Mouse (Mus musculus) kidney, embryonic 14.5 days (tissue): ENCODE results near the gene D430042O09Rik. TPM values are rescaled to one million over a fixed set of nuclear protein-coding genes. Genes with fewer than 3 reads are reported as not detected.

ENCODE experiments used
- ATAC-seq: fragments of 200-750 bp; cut with Nextera tagmentation; 2 replicates; pipeline ENCODE4 v1.8.0; 2017; ENCODE audit warnings: moderate number of reproducible peaks, mild to moderate bottlenecking, moderate TSS enrichment, moderate library complexity; ENCODE audit not compliant: low FRiP score, low TSS enrichment
- H3K27ac ChIP-seq: fragments of 300-500 bp; sonication (generic); 2 replicates; pipeline ENCODE4 v1.5.1; 2014; ENCODE audit warnings: low read depth, mild to moderate bottlenecking, low read length, moderate library complexity, mixed read lengths
- H3K27me3 ChIP-seq: fragments of 300-500 bp; sonication (generic); 2 replicates; pipeline ENCODE4 v1.6.1; 2014; ENCODE audit warnings: mild to moderate bottlenecking, low read length; ENCODE audit not compliant: control insufficient read depth, insufficient read depth
- H3K36me3 ChIP-seq: fragments of 300-500 bp; sonication (generic); 2 replicates; pipeline ENCODE4 v1.6.1; 2014; ENCODE audit warnings: low read length, mixed read lengths; ENCODE audit not compliant: control insufficient read depth, insufficient read depth
- H3K4me1 ChIP-seq: fragments of 300-500 bp; sonication (generic); 2 replicates; pipeline ENCODE4 v1.6.1; 2014; ENCODE audit warnings: low read length, mixed read lengths; ENCODE audit not compliant: control insufficient read depth, insufficient read depth
- H3K4me2 ChIP-seq: fragments of 300-500 bp; sonication (generic); replicated peaks from 2 replicates; pipeline ENCODE4 v1.6.1; 2014; ENCODE audit warnings: low read depth, mild to moderate bottlenecking, low read length
- H3K4me3 ChIP-seq: fragments of 300-500 bp; sonication (generic); 2 replicates; pipeline ENCODE4 v1.5.1; 2014; ENCODE audit warnings: mild to moderate bottlenecking, low read length
- H3K9ac ChIP-seq: fragments of 300-500 bp; sonication (generic); 2 replicates; pipeline ENCODE4 v1.6.1; 2014; ENCODE audit warnings: low read depth, mild to moderate bottlenecking, low read length, moderate library complexity
- H3K9me3 ChIP-seq: fragments of 300-500 bp; sonication (generic); 2 replicates; pipeline ENCODE4 v1.6.1; 2016; ENCODE audit warnings: low read length; ENCODE audit not compliant: control insufficient read depth
- WGBS: fragments of 180-500 bp; shearing (Covaris S2); extraction: QIAGEN DNeasy Blood & Tissue Kit; methylation state at CpG from one replicate; pipeline ENCODE4 v1.1.7; 2014; 5-methylcytosine and 5-hydroxymethylcytosine counted together
- polyA plus RNA-seq: library from polyadenylated mRNA; unstranded; fragments of >200 nt; fragmentation: Nextera tagmentation; extraction: Ambion mirVana; gene quantifications from 2 replicates; pipeline ENCODE4 v1.2.1, GENCODE M21; 2014

The D430042O09Rik gene
- polyA plus RNA-seq, 1 experiment from 2014 or later = 11.5 TPM

GRCm38 (mm10) chr7:125806571-125806970, 98.9 kb downstream of the D430042O09Rik start:
- Histone ChIP-seq H3K9ac (no peak overlapping the region), H3K27ac (no peak overlapping the region), H3K9me3 (no peaks in the 10 kb centered on the region), H3K4me2 (no peak overlapping the region), H3K4me3 (no peak overlapping the region), H3K27me3 (no peaks in the 10 kb centered on the region), H3K4me1 (0 out of 2 replicates have a peak, but pooled peaks cover 3% of the 10 kb centered on the region), H3K36me3 (no peaks in the 10 kb centered on the region)
- WGBS = 58% methylated on average over 1 of the region's 1 CpGs
- no peak for ATAC-seq

- WGBS = 88% methylated on average over 3 of the region's 3 CpGs
- Histone ChIP-seq H3K9me3 (no peaks in the 10 kb centered on the region), H3K4me3 (no peak overlapping the region), H3K27ac (no peak overlapping the region), H3K36me3 (peaks cover 3% of the 10 kb centered on the region; the same call in 1 of the 2 replicates), H3K9ac (no peak overlapping the region), H3K4me1 (0 out of 2 replicates have a peak, but pooled peaks cover 3% of the 10 kb centered on the region), H3K27me3 (no peaks in the 10 kb centered on the region), H3K4me2 (no peak overlapping the region)
- no peak for ATAC-seq
These were observed 100.5 kb downstream of the D430042O09Rik start for GRCm38 (mm10) chr7:125808210-125808609.

GRCm38 (mm10) chr7:125812721-125813120, 105.0 kb downstream of the D430042O09Rik start:
- H3K4me3 ChIP-seq = no peak overlapping the region
- WGBS = 93% methylated on average over 8 of the region's 8 CpGs
- no peak overlapping the region for H3K9ac ChIP-seq
- H3K36me3 ChIP-seq = peaks cover 7% of the 10 kb centered on the region; the same call in 1 of the 2 replicates
- no peak overlapping the region for H3K27ac ChIP-seq
- H3K9me3 ChIP-seq = no peaks in the 10 kb centered on the region
- H3K4me2 ChIP-seq = no peak overlapping the region
- no peak for ATAC-seq
- peaks cover 14% of the 10 kb centered on the region for H3K4me1 ChIP-seq
- H3K27me3 ChIP-seq = no peaks in the 10 kb centered on the region

GRCm38 (mm10) chr7:125815733-125816132, 108.0 kb downstream of the D430042O09Rik start:
- Histone ChIP-seq H3K4me2 (no peak overlapping the region), H3K9ac (no peak overlapping the region), H3K27ac (no peak overlapping the region), H3K9me3 (no peaks in the 10 kb centered on the region), H3K27me3 (no peaks in the 10 kb centered on the region), H3K36me3 (peaks cover 7% of the 10 kb centered on the region; the same call in 1 of the 2 replicates), H3K4me1 (peaks cover 30% of the 10 kb centered on the region), H3K4me3 (no peak overlapping the region)
- no peak for ATAC-seq
- 11% methylated on average over 3 of the region's 3 CpGs for WGBS

GRCm38 (mm10) chr7:125818301-125818712, 110.6 kb downstream of the D430042O09Rik start:
- ATAC-seq = peak; percentile 83
- Histone ChIP-seq H3K4me3 (no peak overlapping the region), H3K4me1 (peaks cover 29% of the 10 kb centered on the region), H3K9ac (no peak overlapping the region), H3K9me3 (no peaks in the 10 kb centered on the region), H3K27ac (peak overlapping the region; percentile 74), H3K4me2 (no peak overlapping the region), H3K27me3 (no peaks in the 10 kb centered on the region), H3K36me3 (peaks cover 3% of the 10 kb centered on the region; the same call in 1 of the 2 replicates)
- WGBS = 38% methylated on average over 9 of the region's 9 CpGs

- Histone ChIP-seq H3K4me2 (no peak overlapping the region), H3K4me1 (peaks cover 29% of the 10 kb centered on the region), H3K4me3 (no peak overlapping the region), H3K9ac (no peak overlapping the region), H3K27ac (no peak overlapping the region), H3K36me3 (0 out of 2 replicates have a peak, but pooled peaks cover under 1% of the 10 kb centered on the region), H3K27me3 (no peaks in the 10 kb centered on the region), H3K9me3 (no peaks in the 10 kb centered on the region)
- ATAC-seq = no peak
- WGBS = 70% methylated on average over 2 of the region's 2 CpGs
These were observed 112.5 kb downstream of the D430042O09Rik start for GRCm38 (mm10) chr7:125820233-125820632.

- H3K27me3 ChIP-seq = no peaks in the 10 kb centered on the region
- ATAC-seq = no peak
- H3K4me2 ChIP-seq = no peak overlapping the region
- 81% methylated on average over 2 of the region's 2 CpGs for WGBS
- H3K9me3 ChIP-seq = no peaks in the 10 kb centered on the region
- no peaks in the 10 kb centered on the region for H3K36me3 ChIP-seq
- no peak overlapping the region for H3K9ac ChIP-seq
- H3K4me3 ChIP-seq = no peak overlapping the region
- H3K4me1 ChIP-seq = peaks cover 14% of the 10 kb centered on the region; the same call in 1 of the 2 replicates
- no peak overlapping the region for H3K27ac ChIP-seq
These were observed 118.7 kb downstream of the D430042O09Rik start for GRCm38 (mm10) chr7:125826425-125826824.

GRCm38 (mm10) chr7:125826887-125827286, 119.2 kb downstream of the D430042O09Rik start:
- no peaks in the 10 kb centered on the region for H3K27me3 ChIP-seq

GRCm38 (mm10) chr7:125827420-125827819, 119.7 kb downstream of the D430042O09Rik start:
- Histone ChIP-seq H3K4me2 (no peak overlapping the region), H3K27me3 (no peaks in the 10 kb centered on the region), H3K4me3 (no peak overlapping the region), H3K36me3 (no peaks in the 10 kb centered on the region), H3K9ac (no peak overlapping the region), H3K9me3 (no peaks in the 10 kb centered on the region), H3K4me1 (peaks cover 14% of the 10 kb centered on the region; the same call in 1 of the 2 replicates), H3K27ac (no peak overlapping the region)
- peak; percentile 52; the same call in 1 of the 2 replicates for ATAC-seq
- 41% methylated on average over 9 of the region's 9 CpGs for WGBS

More at GRCm38 (mm10) chr7:125826887-125827286, 119.2 kb downstream of the D430042O09Rik start:
- H3K36me3 ChIP-seq = no peaks in the 10 kb centered on the region
- no peak overlapping the region for H3K9ac ChIP-seq
- H3K4me2 ChIP-seq = no peak overlapping the region
- no peak for ATAC-seq
- 84% methylated on average over 3 of the region's 3 CpGs for WGBS
- no peak overlapping the region for H3K27ac ChIP-seq
- no peaks in the 10 kb centered on the region for H3K9me3 ChIP-seq
- H3K4me1 ChIP-seq = peaks cover 14% of the 10 kb centered on the region; the same call in 1 of the 2 replicates
- H3K4me3 ChIP-seq = no peak overlapping the region
